Mouse (Mus musculus) MEL (cell line): ENCODE measurements around the gene Kcnh8.

Experiments used
- CTCF ChIP-seq, 3 experiments: IDR thresholded peaks in 2 of 3; conservative IDR thresholded peaks in 1 of 3; 2 replicates each; pipeline ENCODE4 v1.5.1; 2011 to 2012; ENCODE audit warnings: low read length in 3 of 3, low read depth in 2 of 3, mild to moderate bottlenecking in 2 of 3, improper control_type of control experiment in 1 of 3, inconsistent platforms in 1 of 3, mixed read lengths in 1 of 3, moderate library complexity in 1 of 3; ENCODE audit not compliant: control insufficient read depth in 1 of 3, insufficient read depth in 1 of 3, poor library complexity in 1 of 3, severe bottlenecking in 1 of 3
- MXI1 ChIP-seq: IDR thresholded peaks from 2 replicates; pipeline ENCODE4 v1.6.1; 2011; ENCODE audit warnings: mild to moderate bottlenecking, low read depth, low read length, improper control_type of control experiment
- RCOR1 ChIP-seq: IDR thresholded peaks from 2 replicates; pipeline ENCODE4 v1.6.1; 2012; ENCODE audit warnings: low read depth, mild to moderate bottlenecking, inconsistent platforms, low read length, improper control_type of control experiment
- TAL1 ChIP-seq: IDR thresholded peaks from 2 replicates; pipeline ENCODE4 v1.6.1; 2012; ENCODE audit warnings: mild to moderate bottlenecking, inconsistent platforms, low read length, moderate library complexity, mixed read lengths

DNA sequence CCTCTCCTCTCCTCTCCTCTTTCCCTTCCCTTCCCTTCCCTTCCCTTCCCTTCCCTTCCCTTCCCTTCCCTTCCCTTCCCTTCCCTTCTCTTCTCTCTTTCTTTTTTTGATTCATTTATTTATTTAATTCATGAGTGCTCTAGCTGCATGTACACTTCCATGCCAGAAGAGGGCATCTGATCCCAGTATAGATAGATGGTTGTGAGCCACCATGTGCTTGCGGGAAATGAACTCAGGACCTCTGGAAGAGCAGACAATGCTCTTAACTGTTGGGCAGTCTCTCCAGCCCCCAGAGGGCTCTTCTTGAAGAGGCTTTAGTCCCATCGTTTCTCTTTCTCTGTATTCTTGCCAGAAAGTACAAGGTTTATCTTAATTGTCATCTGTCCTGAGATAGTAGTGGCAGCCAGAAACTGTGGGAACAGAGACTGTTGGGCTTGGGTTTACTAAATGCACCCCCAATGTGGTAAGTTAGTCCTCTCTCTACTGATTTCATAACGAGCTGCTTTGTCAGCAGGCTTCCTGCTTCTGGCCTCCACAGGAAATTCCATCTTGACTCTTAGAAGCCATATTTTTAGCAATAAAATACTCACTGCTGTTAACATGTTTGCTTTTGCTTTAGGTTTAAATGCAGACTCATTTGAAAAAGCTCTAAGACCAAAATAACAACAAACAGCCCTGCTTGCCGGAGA lies 36.9 kb upstream of the Kcnh8 start:
- TF ChIP-seq CTCF (IDR thresholded peaks at IDR 0.05 in 2 of 3, conservative IDR thresholded peaks at IDR 0.05 in 1 of 3; ENCODE audit: control insufficient read depth in 1 of 3, insufficient read depth in 1 of 3, low read depth in 2 of 3, low read length in 3 of 3, poor library complexity in 1 of 3, severe bottlenecking in 1 of 3) (no peak), RCOR1 (no peak), TAL1 (no peak), MXI1 (no peak)
